Mouse (Mus musculus) bone marrow, adult 2 months (tissue): ENCODE measurements around the gene Il6ra.

Source experiments
- CTCF ChIP-seq: fragments of 200-500 bp; IDR thresholded peaks from 2 replicates; pipeline ENCODE4 v1.5.1; 2011; ENCODE audit warnings: low read length, control low read depth; ENCODE audit not compliant: control insufficient read depth, insufficient read depth
- POLR2A ChIP-seq: fragments of 200-500 bp; IDR thresholded peaks from 2 replicates; pipeline ENCODE4 v1.6.1; 2011; ENCODE audit warnings: low read depth, mild to moderate bottlenecking, control low read depth, low read length, borderline replicate concordance; ENCODE audit not compliant: control insufficient read depth

GRCm38 (mm10) chr3:89861070-89861469 lies 51.9 kb downstream of the Il6ra start:
- TF ChIP-seq POLR2A (no peak), CTCF (no peak)
